ENCODE assay signal across 27 mouse cellular contexts in the genomic region with DNA sequence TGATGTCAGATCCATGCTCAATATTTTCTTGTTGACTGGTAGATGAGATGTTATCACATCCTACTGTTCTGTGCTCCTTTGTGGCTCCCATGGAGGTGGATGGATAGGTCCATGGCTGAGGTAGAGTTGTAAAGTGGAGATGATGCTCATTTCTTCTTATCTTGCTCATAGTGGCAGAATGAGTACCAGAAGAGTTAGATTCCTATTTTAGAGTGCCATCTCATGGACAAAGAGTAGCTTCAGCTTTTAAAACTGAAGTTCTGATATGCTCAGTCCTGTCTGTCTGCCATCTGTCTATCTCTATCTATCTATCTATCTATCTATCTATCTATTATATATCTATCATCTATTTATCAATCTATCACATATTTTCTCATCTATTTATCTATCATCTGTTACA.
DNase-seq lines count a peak whose midpoint lies in the region; ATAC-seq and TF ChIP-seq lines count a peak whose summit lies in the region.
"Had no signal": no experiment of that assay in that cellular context is flagged by ENCODE, and none has a peak within 500 bp of the region (broad histone marks: within the 10 kb centered on the region; RNA-seq: fewer than 3 reads in every experiment).

No protein-coding gene starts in this region.

- no peak overlapping the region for H3K4me2 ChIP-seq in forebrain, postnatal 0 days (ENCODE audit: low read depth)
- H3K4me2 ChIP-seq in hindbrain, postnatal 0 days (ENCODE audit: low read depth, low read length), result no peak overlapping the region
- H3K4me2 ChIP-seq in hindbrain, embryonic 12.5 days (replicated peaks), result no peak overlapping the region
- H3K4me2 ChIP-seq: embryonic facial prominence, embryonic 12.5 days; forebrain, embryonic 12.5 days had no signal

- no peaks in the 10 kb centered on the region; the same call in 1 of the 2 replicates for H3K27me3 ChIP-seq in forebrain, postnatal 0 days (ENCODE audit: insufficient read depth, low read length)
- no peaks in the 10 kb centered on the region for H3K27me3 ChIP-seq in forebrain, embryonic 10.5 days (ENCODE audit: poor library complexity, severe bottlenecking)
- H3K27me3 ChIP-seq in hindbrain, postnatal 0 days (ENCODE audit: insufficient read depth, low read length), result no peaks in the 10 kb centered on the region
- H3K27me3 ChIP-seq in hindbrain, embryonic 12.5 days, result no peaks in the 10 kb centered on the region
- H3K27me3 ChIP-seq: CH12.LX; embryonic facial prominence, embryonic 12.5 days; forebrain, embryonic 12.5 days; Patski had no signal

- no peak overlapping the region for H3K9ac ChIP-seq in forebrain, postnatal 0 days
- H3K9ac ChIP-seq in hindbrain, postnatal 0 days (replicated peaks; ENCODE audit: low read length), result no peak overlapping the region
- no peak overlapping the region for H3K9ac ChIP-seq in hindbrain, embryonic 12.5 days
- H3K9ac ChIP-seq: embryonic facial prominence, embryonic 12.5 days; forebrain, embryonic 12.5 days had no signal

- no peak for ATAC-seq in forebrain, postnatal 0 days
- no peak for ATAC-seq in hindbrain, postnatal 0 days
- no peak for ATAC-seq in hindbrain, embryonic 12.5 days (ENCODE audit: low FRiP score)
- ATAC-seq: activated CD4-positive, CD25-positive, alpha-beta regulatory T cell, adult 4 months; CD4-positive, CD25-positive, alpha-beta regulatory T cell, adult 4 months; forebrain, embryonic 14.5 days; forebrain, embryonic 16.5 days; Patski had no signal

- no peak overlapping the region for H3K27ac ChIP-seq in forebrain, postnatal 0 days (ENCODE audit: low read depth, low read length)
- no peak overlapping the region for H3K27ac ChIP-seq in forebrain, embryonic 10.5 days
- H3K27ac ChIP-seq in hindbrain, postnatal 0 days, result no peak overlapping the region
- H3K27ac ChIP-seq in hindbrain, embryonic 12.5 days, result no peak overlapping the region
- no peak overlapping the region for H3K27ac ChIP-seq in left cerebral cortex, adult 2 months
- H3K27ac ChIP-seq: embryonic facial prominence, embryonic 10.5 days; embryonic facial prominence, embryonic 12.5 days; forebrain, embryonic 12.5 days had no signal

- no peak for DNase-seq in forebrain, postnatal 0 days
- no peak for DNase-seq in forebrain, embryonic 10.5 days (ENCODE audit: extremely low spot score, low spot score)
- DNase-seq in hindbrain, postnatal 0 days (ENCODE audit: low spot score), result peak; percentile 21
- no peak for DNase-seq in left cerebral cortex, adult 2 months (ENCODE audit: extremely low spot score in 1 of 2, low spot score in 2 of 2)
- DNase-seq in left cerebral cortex, postnatal 25 days (ENCODE audit: low spot score in 2 of 2), result no peak
- peak; percentile 43 for DNase-seq in brain, adult 2 months (ENCODE audit: low read depth, low spot score)
- DNase-seq: adrenal gland, adult 8-10 months; adrenal gland, postnatal 14 days; adrenal gland, postnatal 36 days; B cell, adult 2 months; cerebellum, adult 11 months; cerebellum, adult 18-20 months; cerebellum, adult 8-10 months; cerebellum, adult 9-11 months; cerebellum, postnatal 14 days; cerebellum, postnatal 36 days had no signal

- no peak overlapping the region for H3K4me3 ChIP-seq in forebrain, postnatal 0 days (ENCODE audit: low read depth, low read length)
- no peak overlapping the region for H3K4me3 ChIP-seq in forebrain, embryonic 10.5 days
- no peak overlapping the region for H3K4me3 ChIP-seq in hindbrain, postnatal 0 days (ENCODE audit: low read length)
- H3K4me3 ChIP-seq in hindbrain, embryonic 12.5 days, result no peak overlapping the region
- H3K4me3 ChIP-seq in left cerebral cortex, adult 2 months, result no peak overlapping the region
- H3K4me3 ChIP-seq: embryonic facial prominence, embryonic 10.5 days; embryonic facial prominence, embryonic 12.5 days; forebrain, embryonic 12.5 days had no signal

- no peaks in the 10 kb centered on the region for H3K36me3 ChIP-seq in forebrain, postnatal 0 days (ENCODE audit: insufficient read depth)
- H3K36me3 ChIP-seq in forebrain, embryonic 10.5 days (replicated peaks), result no peaks in the 10 kb centered on the region
- no peaks in the 10 kb centered on the region for H3K36me3 ChIP-seq in hindbrain, postnatal 0 days (ENCODE audit: insufficient read depth, low read length)
- H3K36me3 ChIP-seq in hindbrain, embryonic 12.5 days, result no peaks in the 10 kb centered on the region
- H3K36me3 ChIP-seq: embryonic facial prominence, embryonic 10.5 days; embryonic facial prominence, embryonic 12.5 days; forebrain, embryonic 12.5 days; G1E had no signal

- TF ChIP-seq CTCF in forebrain, postnatal 0 days (IDR thresholded peaks at IDR 0.05; ENCODE audit: low read depth), result peak; percentile 31
- TF ChIP-seq CTCF in hindbrain, postnatal 0 days (IDR thresholded peaks at IDR 0.05; ENCODE audit: low read depth), result peak; percentile 29
- TF ChIP-seq CTCF in left cerebral cortex, adult 2 months (IDR thresholded peaks at IDR 0.05), result peak; percentile 41

- intact Hi-C loops in left cerebral cortex, adult 2 months (cut with DNase I), result loop anchor here (10.0 kb wide), 3 partner anchors 151 to 1291 kb away; no protein-coding TSS in a partner anchor
- intact Hi-C loops in left cerebral cortex, postnatal 25 days (cut with DNase I), result loop anchor here (10.0 kb wide), 1 partner anchor 191 kb away; no protein-coding TSS in a partner anchor

- H3K4me1 ChIP-seq in forebrain, postnatal 0 days (ENCODE audit: insufficient read depth), result no peaks in the 10 kb centered on the region
- no peaks in the 10 kb centered on the region for H3K4me1 ChIP-seq in forebrain, embryonic 10.5 days
- no peaks in the 10 kb centered on the region for H3K4me1 ChIP-seq in hindbrain, postnatal 0 days (ENCODE audit: insufficient read depth, low read length)
- H3K4me1 ChIP-seq in hindbrain, embryonic 12.5 days, result no peaks in the 10 kb centered on the region
- H3K4me1 ChIP-seq: embryonic facial prominence, embryonic 10.5 days; embryonic facial prominence, embryonic 12.5 days; forebrain, embryonic 12.5 days had no signal

- H3K9me3 ChIP-seq in forebrain, postnatal 0 days (ENCODE audit: low read length), result 0 out of 2 replicates have a peak, but pooled peaks cover 3% of the 10 kb centered on the region
- peaks cover 6% of the 10 kb centered on the region for H3K9me3 ChIP-seq in forebrain, embryonic 10.5 days
- H3K9me3 ChIP-seq in hindbrain, postnatal 0 days (ENCODE audit: low read length), result no peaks in the 10 kb centered on the region; the same call in 1 of the 2 replicates
- H3K9me3 ChIP-seq in hindbrain, embryonic 12.5 days (replicated peaks), result peaks cover 8% of the 10 kb centered on the region
- H3K9me3 ChIP-seq: embryonic facial prominence, embryonic 12.5 days had no signal

Comparison
In these comparisons a context has a peak if more than half of its experiments do, and no peak if none do; other contexts are left out.
1. DNase-seq: peak in hindbrain, postnatal 0 days (single experiment) and brain, adult 2 months (single experiment); none in forebrain, postnatal 0 days (single experiment), forebrain, embryonic 10.5 days (single experiment), left cerebral cortex, adult 2 months (0 of 2) and left cerebral cortex, postnatal 25 days (0 of 2).
2. Peak in every context shown above with its lines, with median percentiles within 50 percentile points of each other: CTCF ChIP-seq.